Mouse (Mus musculus) midbrain, embryonic 16.5 days (tissue): ENCODE results near the gene Dysf. TPM values are rescaled to one million over a fixed set of nuclear protein-coding genes. Genes with fewer than 3 reads are reported as not detected.
A peak's percentile ranks its signal among the peaks of the same experiment; 100 is the strongest.
"Not testable (repeated sequence)": the region's sequence is repeated elsewhere in the genome, so short reads cannot be mapped to it uniquely, and the experiment has no call there.

Experiments used
- ATAC-seq: fragments of 200-750 bp; cut with Nextera tagmentation; 2 replicates; pipeline ENCODE4 v1.8.0; 2017; ENCODE audit warnings: moderate TSS enrichment
- H3K27ac ChIP-seq: fragments of 300-500 bp; sonication (generic); 2 replicates; pipeline ENCODE4 v1.5.1; 2014; ENCODE audit warnings: mild to moderate bottlenecking, low read length, mixed read lengths
- H3K27me3 ChIP-seq: fragments of 300-500 bp; sonication (generic); 2 replicates; pipeline ENCODE4 v1.6.1; 2014; ENCODE audit warnings: low read depth, low read length, mixed read lengths; ENCODE audit not compliant: control insufficient read depth, insufficient read depth
- H3K36me3 ChIP-seq: fragments of 300-500 bp; sonication (generic); 2 replicates; pipeline ENCODE4 v1.6.1; 2014; ENCODE audit warnings: mild to moderate bottlenecking, low read length, moderate library complexity, mixed read lengths; ENCODE audit not compliant: control insufficient read depth, insufficient read depth
- H3K4me1 ChIP-seq: fragments of 300-500 bp; sonication (generic); 2 replicates; pipeline ENCODE4 v1.6.1; 2014; ENCODE audit warnings: mild to moderate bottlenecking, low read length, mixed read lengths; ENCODE audit not compliant: control insufficient read depth, insufficient read depth
- H3K4me2 ChIP-seq: fragments of 300-500 bp; sonication (generic); 2 replicates; pipeline ENCODE4 v1.6.1; 2014; ENCODE audit warnings: mild to moderate bottlenecking, low read length, mixed read lengths
- H3K4me3 ChIP-seq: fragments of 300-500 bp; sonication (generic); 2 replicates; pipeline ENCODE4 v1.5.1; 2014; ENCODE audit warnings: low read depth, mild to moderate bottlenecking, low read length, moderate library complexity, mixed read lengths
- H3K9ac ChIP-seq: fragments of 300-500 bp; sonication (generic); 2 replicates; pipeline ENCODE4 v1.6.1; 2014; ENCODE audit warnings: low read depth, low read length, mixed read lengths
- H3K9me3 ChIP-seq: fragments of 300-500 bp; sonication (generic); replicated peaks from 2 replicates; pipeline ENCODE4 v1.6.1; 2014; ENCODE audit warnings: mild to moderate bottlenecking, low read length, mixed read lengths; ENCODE audit not compliant: control insufficient read depth, poor library complexity, severe bottlenecking
- WGBS: fragments of 180-500 bp; shearing (Covaris S2); extraction: QIAGEN DNeasy Blood & Tissue Kit; methylation state at CpG from one replicate; pipeline ENCODE4 v1.1.7; 2014; 5-methylcytosine and 5-hydroxymethylcytosine counted together
- polyA plus RNA-seq: library from polyadenylated mRNA; unstranded; fragments of >200 nt; fragmentation: Nextera tagmentation; extraction: Ambion mirVana; gene quantifications from 2 replicates; pipeline ENCODE4 v1.2.1, GENCODE M21; 2015

The Dysf gene
- polyA plus RNA-seq: 1.8 and 2.3 TPM in 2 replicates

GRCm38 (mm10) chr6:84008363-84009171, at the start of gene Dysf:
TSS of gene Dysf (plus strand) at chr6:84008590.
- H3K27ac ChIP-seq: no peak within 1 kb of the TSS
- H3K36me3 ChIP-seq: no peaks in the 10 kb centered on the region
- H3K4me2 ChIP-seq: peak within 1 kb of the TSS; percentile 96
- no peaks in the 10 kb centered on the region for H3K9me3 ChIP-seq
- H3K4me1 ChIP-seq: peaks cover 18% of the 10 kb centered on the region; the same call in 1 of the 2 replicates
- H3K27me3 ChIP-seq: peaks cover 5% of the 10 kb centered on the region; the same call in 1 of the 2 replicates
- peak within 1 kb of the TSS; percentile 67 for H3K9ac ChIP-seq
- peak; percentile 51; the same call in 1 of the 2 replicates for ATAC-seq
- WGBS: under 1% methylated on average over 41 of the region's 41 CpGs
- peak within 1 kb of the TSS; percentile 48 for H3K4me3 ChIP-seq

GRCm38 (mm10) chr6:83987642-83988041, 20.7 kb upstream of the Dysf start:
- H3K4me2 ChIP-seq: no peak overlapping the region
- no peak for ATAC-seq
- no peak overlapping the region for H3K27ac ChIP-seq
- H3K4me3 ChIP-seq: no peak overlapping the region
- peaks cover 10% of the 10 kb centered on the region for H3K36me3 ChIP-seq
- no peaks in the 10 kb centered on the region for H3K9me3 ChIP-seq
- H3K9ac ChIP-seq: no peak overlapping the region
- WGBS: 95% methylated on average over 5 of the region's 5 CpGs
- no peaks in the 10 kb centered on the region for H3K27me3 ChIP-seq
- no peaks in the 10 kb centered on the region for H3K4me1 ChIP-seq

- H3K27me3 ChIP-seq: no peaks in the 10 kb centered on the region
- no peak overlapping the region for H3K27ac ChIP-seq
- H3K9me3 ChIP-seq: no peaks in the 10 kb centered on the region
- no peak overlapping the region for H3K4me3 ChIP-seq
- no peak overlapping the region for H3K4me2 ChIP-seq
- no peak overlapping the region for H3K9ac ChIP-seq
- peaks cover 17% of the 10 kb centered on the region for H3K36me3 ChIP-seq
- WGBS: 80% methylated on average over 1 of the region's 1 CpGs
- no peaks in the 10 kb centered on the region for H3K4me1 ChIP-seq
- ATAC-seq: no peak
These were observed 5.7 kb upstream of the Dysf start for GRCm38 (mm10) chr6:84002716-84003115.

- no peak overlapping the region for H3K4me2 ChIP-seq
- no peak for ATAC-seq
- H3K27ac ChIP-seq: no peak overlapping the region
- 90% methylated on average over 4 of the region's 4 CpGs for WGBS
- no peaks in the 10 kb centered on the region for H3K9me3 ChIP-seq
- peaks cover 4% of the 10 kb centered on the region for H3K36me3 ChIP-seq
- peaks cover 2% of the 10 kb centered on the region; the same call in 1 of the 2 replicates for H3K27me3 ChIP-seq
- H3K4me1 ChIP-seq: peaks cover 9% of the 10 kb centered on the region; the same call in 1 of the 2 replicates
- no peak overlapping the region for H3K9ac ChIP-seq
- no peak overlapping the region for H3K4me3 ChIP-seq
These were observed 4.1 kb upstream of the Dysf start for GRCm38 (mm10) chr6:84004295-84004694.

- no peak overlapping the region for H3K9ac ChIP-seq
- ATAC-seq: no peak
These were observed 932 bp downstream of the Dysf start for GRCm38 (mm10) chr6:84009172-84009872.

GRCm38 (mm10) chr6:84009915-84010302, 1.5 kb downstream of the Dysf start:
- no peak for ATAC-seq

More at GRCm38 (mm10) chr6:84009172-84009872, 932 bp downstream of the Dysf start:
- 32% methylated on average over 8 of the region's 8 CpGs for WGBS
- Histone ChIP-seq H3K4me1 (peaks cover 18% of the 10 kb centered on the region; the same call in 1 of the 2 replicates), H3K27me3 (peaks cover 5% of the 10 kb centered on the region; the same call in 1 of the 2 replicates), H3K9me3 (no peaks in the 10 kb centered on the region), H3K4me3 (peak overlapping the region; percentile 48; the same call in 1 of the 2 replicates), H3K27ac (no peak overlapping the region), H3K36me3 (no peaks in the 10 kb centered on the region), H3K4me2 (peak overlapping the region; percentile 96)

GRCm38 (mm10) chr6:84010303-84011225, 2.2 kb downstream of the Dysf start:
- H3K9ac ChIP-seq: no peak overlapping the region
- ATAC-seq: no peak
- H3K9me3 ChIP-seq: no peaks in the 10 kb centered on the region
- WGBS: 40% methylated on average over 8 of the region's 8 CpGs
- H3K27me3 ChIP-seq: peaks cover 5% of the 10 kb centered on the region; the same call in 1 of the 2 replicates
- peaks cover 18% of the 10 kb centered on the region; the same call in 1 of the 2 replicates for H3K4me1 ChIP-seq
- no peak overlapping the region for H3K4me3 ChIP-seq
- H3K4me2 ChIP-seq: no peak overlapping the region; the same call in 1 of the 2 replicates
- no peaks in the 10 kb centered on the region for H3K36me3 ChIP-seq
- H3K27ac ChIP-seq: no peak overlapping the region

More at GRCm38 (mm10) chr6:84009915-84010302, 1.5 kb downstream of the Dysf start:
- Histone ChIP-seq H3K4me2 (no peak overlapping the region), H3K4me3 (no peak overlapping the region), H3K9ac (no peak overlapping the region), H3K27ac (no peak overlapping the region), H3K9me3 (no peaks in the 10 kb centered on the region), H3K4me1 (peaks cover 18% of the 10 kb centered on the region; the same call in 1 of the 2 replicates), H3K27me3 (peaks cover 5% of the 10 kb centered on the region; the same call in 1 of the 2 replicates), H3K36me3 (no peaks in the 10 kb centered on the region)
- 33% methylated on average over 3 of the region's 4 CpGs for WGBS

GRCm38 (mm10) chr6:84014961-84015683, 6.7 kb downstream of the Dysf start:
- WGBS: 54% methylated on average over 4 of the region's 4 CpGs
- Histone ChIP-seq H3K4me1 (peaks cover 11% of the 10 kb centered on the region; the same call in 1 of the 2 replicates), H3K27me3 (peaks cover 12% of the 10 kb centered on the region)
- not testable (repeated sequence) for H3K27ac ChIP-seq, H3K4me2 ChIP-seq, H3K36me3 ChIP-seq, H3K4me3 ChIP-seq, ATAC-seq, H3K9ac ChIP-seq, H3K9me3 ChIP-seq
